Mouse (Mus musculus) left cerebral cortex, postnatal 25 days (tissue): Measurements from ENCODE around the gene Prmt8. TPM values are rescaled to one million over a fixed set of nuclear protein-coding genes. Genes with fewer than 3 reads are reported as not detected.

Experiments
- DNase-seq, 2 experiments: peaks; one replicate each; pipeline ENCODE4 v3.0.0; 2022; ENCODE audit warnings: low spot score in 2 of 2, mixed read lengths in 1 of 2
- intact Hi-C: fragments of 180-260 bp; cut with DNase I; formaldehyde crosslinking; loops from one replicate; pipeline ENCODE4 v1.15.1; 2025
- total RNA-seq, 2 experiments: library from RNA; stranded (reverse); gene quantifications; 2 replicates each; pipeline ENCODE4 v1.2.3; 2021

Gene Prmt8
- total RNA-seq, 2 experiments from 2014 or later = 104 to 106 TPM

GRCm38 (mm10) chr6:127742290-127742689, 27.0 kb downstream of the Prmt8 start:
- DNase-seq = peak in 1 of 2 experiments; percentile 75
- intact Hi-C loops = no loop called here

- intact Hi-C loops = no loop called here
- DNase-seq = no peak
Measured at GRCm38 (mm10) chr6:127741162-127741561, 28.1 kb downstream of the Prmt8 start.

GRCm38 (mm10) chr6:127740711-127741110, 28.6 kb downstream of the Prmt8 start:
- no peak for DNase-seq
- intact Hi-C loops = no loop called here

- intact Hi-C loops = no loop called here
- DNase-seq = no peak
Measured at GRCm38 (mm10) chr6:127739921-127740320, 29.4 kb downstream of the Prmt8 start.

- no peak for DNase-seq
- intact Hi-C loops = no loop called here
Measured at GRCm38 (mm10) chr6:127735130-127735981, 33.9 kb downstream of the Prmt8 start.

- no peak for DNase-seq
- intact Hi-C loops = no loop called here
Measured at GRCm38 (mm10) chr6:127723126-127723525, 46.1 kb downstream of the Prmt8 start.

- peak; percentile 56 to 65 for DNase-seq
Measured at GRCm38 (mm10) chr6:127719875-127720274, 49.4 kb downstream of the Prmt8 start.

GRCm38 (mm10) chr6:127717239-127718137, 51.8 kb downstream of the Prmt8 start:
- DNase-seq = no peak
- intact Hi-C loops = no loop called here

More at GRCm38 (mm10) chr6:127719875-127720274, 49.4 kb downstream of the Prmt8 start:
- intact Hi-C loops = no loop called here

GRCm38 (mm10) chr6:127715428-127715827, 53.8 kb downstream of the Prmt8 start:
- no peak for DNase-seq
- intact Hi-C loops = no loop called here

GRCm38 (mm10) chr6:127714906-127715305, 54.4 kb downstream of the Prmt8 start:
- intact Hi-C loops = no loop called here
- no peak for DNase-seq

GRCm38 (mm10) chr6:127708218-127708628, 61.0 kb downstream of the Prmt8 start:
- no peak for DNase-seq
- intact Hi-C loops = no loop called here

GRCm38 (mm10) chr6:127701036-127701783, 68.1 kb downstream of the Prmt8 start:
- intact Hi-C loops = no loop called here
- DNase-seq = no peak

- intact Hi-C loops = no loop called here
- DNase-seq = peak in 1 of 2 experiments; percentile 35
Measured at GRCm38 (mm10) chr6:127693681-127694080, 75.6 kb downstream of the Prmt8 start.

- DNase-seq = peak in 1 of 2 experiments; percentile 45
Measured at GRCm38 (mm10) chr6:127692298-127692697, 77.0 kb downstream of the Prmt8 start.

GRCm38 (mm10) chr6:127687181-127687860, 82.0 kb downstream of the Prmt8 start:
- intact Hi-C loops = no loop called here
- no peak for DNase-seq

More at GRCm38 (mm10) chr6:127692298-127692697, 77.0 kb downstream of the Prmt8 start:
- intact Hi-C loops = no loop called here

- DNase-seq = no peak
- intact Hi-C loops = no loop called here
Measured at GRCm38 (mm10) chr6:127684981-127685380, 84.3 kb downstream of the Prmt8 start.

GRCm38 (mm10) chr6:127683561-127683960, 85.7 kb downstream of the Prmt8 start:
- intact Hi-C loops = no loop called here
- no peak for DNase-seq

- no peak for DNase-seq
- intact Hi-C loops = no loop called here
Measured at GRCm38 (mm10) chr6:127680784-127681183, 88.5 kb downstream of the Prmt8 start.

GRCm38 (mm10) chr6:127678998-127679397, 90.3 kb downstream of the Prmt8 start:
- no peak for DNase-seq
- intact Hi-C loops = no loop called here
